Mouse (Mus musculus): ENCODE measurements around the gene Tlx2.

The Tlx2 gene

GRCm38 (mm10) chr6:83054871-83055431, 15.1 kb downstream of the Tlx2 start, which contains the start of gene Htra2:
Gene Htra2, minus strand, starts transcription at chr6:83055273.
- no peak for DNase-seq (ENCODE audit: low spot score in 2 of 2)

- peak; percentile 95 to 96 for DNase-seq (ENCODE audit: low spot score in 2 of 2)
Measured at GRCm38 (mm10) chr6:83054074-83054851, 15.8 kb downstream of the Tlx2 start, which contains the start of gene Aup1. Gene Aup1, plus strand, starts transcription at chr6:83054521.

DNA sequence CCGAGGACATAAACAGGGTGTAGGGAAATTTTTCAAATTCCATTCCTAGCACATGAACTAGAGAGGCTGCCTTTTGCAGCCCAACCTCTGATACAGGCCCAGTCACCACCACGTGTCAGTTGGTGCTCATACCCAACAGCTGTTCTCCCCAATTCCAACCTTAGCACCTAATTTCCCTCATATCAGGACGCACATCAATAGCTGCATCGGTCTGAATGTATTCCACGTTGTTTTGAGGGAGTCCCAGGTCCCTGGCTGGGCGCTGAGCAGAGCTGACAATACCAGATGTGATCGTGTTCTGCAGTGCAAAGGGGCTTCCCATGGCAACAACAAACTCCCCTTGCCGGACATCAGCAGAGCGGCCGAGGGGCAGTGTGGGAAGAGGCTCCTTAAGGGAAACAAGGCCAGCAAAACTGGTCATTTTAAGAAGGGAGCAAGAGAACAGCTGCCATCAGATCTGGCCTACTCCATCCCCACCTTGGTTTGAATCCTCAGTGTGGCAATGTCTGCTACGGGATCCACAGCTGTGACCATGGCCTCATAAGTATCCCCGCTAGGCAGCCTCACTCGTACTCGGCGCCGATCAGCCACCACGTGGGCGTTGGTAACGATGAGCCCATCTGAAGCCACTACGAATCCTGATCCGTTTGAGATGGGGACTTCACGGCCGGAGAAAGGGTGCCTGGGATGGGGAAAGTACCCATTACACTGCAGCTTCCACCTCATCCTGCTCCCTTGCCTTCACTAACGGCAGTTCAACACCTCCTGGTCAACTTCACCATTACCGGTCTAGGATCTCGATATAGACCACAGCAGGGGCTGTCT, 16.7 kb downstream of the Tlx2 start:
- peak in 1 of 2 experiments; percentile 38 for DNase-seq (ENCODE audit: low spot score in 2 of 2)

DNA sequence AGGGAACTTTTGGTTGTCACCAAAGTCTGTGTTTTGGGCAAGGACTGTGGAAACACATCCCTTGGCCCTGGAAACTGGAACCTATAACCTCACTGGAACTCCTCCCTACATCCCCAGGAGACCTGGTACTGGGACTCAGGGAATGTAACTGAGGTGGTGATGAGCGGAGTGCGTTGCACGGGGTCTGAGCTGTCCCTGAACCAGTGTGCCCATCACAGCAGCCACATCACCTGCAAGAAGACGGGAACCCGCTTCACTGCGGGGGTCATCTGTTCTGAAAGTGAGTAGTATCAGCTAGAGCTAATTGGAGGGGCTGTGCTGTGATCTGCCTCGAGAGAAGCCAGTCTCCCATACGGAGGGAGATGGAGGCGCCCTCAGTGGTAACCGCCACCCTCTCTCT, 20.7 kb downstream of the Tlx2 start:
- no peak for DNase-seq (ENCODE audit: low spot score in 2 of 2)

GRCm38 (mm10) chr6:83044742-83045141, 25.4 kb downstream of the Tlx2 start:
- no peak for DNase-seq (ENCODE audit: low spot score in 2 of 2)

DNA sequence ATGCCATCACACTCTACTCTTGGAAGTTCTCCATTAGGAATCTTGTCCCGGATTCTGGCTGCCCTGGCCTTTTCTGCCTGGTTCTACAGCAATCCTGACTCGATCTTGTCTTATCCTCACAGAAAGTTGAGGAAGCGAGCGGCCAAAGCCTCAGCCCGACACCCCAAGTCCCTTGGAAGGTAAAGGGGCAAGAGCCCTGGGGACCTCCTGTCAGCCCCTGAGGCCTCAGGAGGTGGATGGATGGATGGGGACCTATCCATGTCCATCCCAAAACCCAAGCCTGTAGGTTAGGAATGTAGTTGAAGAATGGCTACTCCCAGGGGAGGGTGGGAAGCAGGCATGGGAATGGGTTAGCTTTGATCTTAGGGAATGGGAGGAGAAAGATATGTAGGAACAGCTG, 26.1 kb downstream of the Tlx2 start:
- DNase-seq (ENCODE audit: low spot score in 2 of 2), result no peak

DNA sequence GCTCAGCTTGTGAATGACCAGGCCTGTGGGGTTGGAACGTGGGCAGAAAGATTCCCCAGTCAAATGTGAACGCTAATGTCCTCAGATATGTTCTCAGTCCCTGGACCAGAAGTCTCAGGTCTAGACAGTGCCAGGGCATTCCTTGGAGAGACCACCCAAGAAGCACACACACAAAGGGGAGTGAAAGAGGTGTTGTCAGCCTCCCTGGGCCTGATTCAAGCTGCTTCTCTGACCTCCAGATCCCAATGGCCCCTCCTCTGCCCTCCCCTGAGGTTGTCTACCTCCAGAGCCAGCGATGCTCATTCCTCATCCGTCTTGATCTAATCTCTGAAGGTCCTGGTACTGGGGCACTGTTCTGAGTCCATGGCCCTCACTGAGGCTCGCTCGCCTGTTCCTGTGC, 26.5 kb downstream of the Tlx2 start:
- no peak for DNase-seq (ENCODE audit: low spot score in 2 of 2)

- no peak for DNase-seq (ENCODE audit: low spot score in 2 of 2)
Measured at GRCm38 (mm10) chr6:83040601-83041000, 29.5 kb downstream of the Tlx2 start.

GRCm38 (mm10) chr6:83038496-83039012, 31.5 kb downstream of the Tlx2 start:
- DNase-seq (ENCODE audit: low spot score in 2 of 2), result peak; percentile 76 to 77

DNA sequence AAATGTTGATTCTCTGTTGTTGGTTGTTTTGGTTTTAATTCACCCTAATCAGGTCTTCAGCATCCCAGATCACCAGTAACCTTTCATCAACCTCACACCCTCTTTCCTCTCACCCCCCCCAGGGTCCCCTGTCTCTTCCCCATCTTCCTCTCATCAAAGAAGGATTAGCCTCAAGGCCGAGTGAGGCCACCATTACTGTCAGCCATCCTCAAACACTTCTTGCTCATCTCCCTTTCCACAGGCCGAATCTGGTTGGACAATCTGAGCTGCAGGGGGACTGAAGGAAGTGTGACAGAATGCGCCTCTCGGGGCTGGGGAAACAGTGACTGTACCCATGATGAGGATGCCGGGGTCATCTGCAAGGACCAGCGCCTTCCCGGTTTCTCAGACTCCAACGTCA, 32.9 kb downstream of the Tlx2 start:
- DNase-seq (ENCODE audit: low spot score in 2 of 2), result no peak

DNA sequence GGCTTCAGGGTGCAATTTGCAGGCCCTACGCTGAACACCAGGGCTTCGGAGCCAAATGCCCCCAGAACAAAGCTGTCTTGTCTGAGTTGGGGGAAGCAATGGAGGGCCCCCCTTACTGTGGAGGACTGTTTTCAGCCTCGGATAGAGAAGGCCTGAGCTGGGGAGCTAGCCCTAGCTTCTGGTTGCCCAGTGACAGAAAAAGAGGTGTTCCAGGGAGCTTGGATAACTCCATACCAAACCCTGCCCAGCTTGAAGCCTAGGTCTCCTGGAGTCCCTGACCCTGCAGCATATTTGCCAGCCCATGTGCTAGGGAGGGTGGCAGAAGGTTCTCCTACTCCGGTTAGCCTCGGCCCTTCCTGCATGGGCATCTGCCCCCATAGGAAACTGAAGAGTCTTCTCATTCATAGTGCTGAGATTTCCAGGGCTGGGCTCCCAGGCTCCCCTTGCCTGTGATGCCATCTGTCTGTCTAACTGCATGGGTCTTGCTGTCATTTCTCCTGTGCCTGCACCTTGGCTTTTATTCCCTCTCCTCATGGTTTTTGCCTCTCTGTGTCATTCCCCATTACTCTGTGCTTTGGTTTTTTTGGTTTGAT, 35.5 kb downstream of the Tlx2 start:
- no peak for DNase-seq (ENCODE audit: low spot score in 2 of 2)

DNA sequence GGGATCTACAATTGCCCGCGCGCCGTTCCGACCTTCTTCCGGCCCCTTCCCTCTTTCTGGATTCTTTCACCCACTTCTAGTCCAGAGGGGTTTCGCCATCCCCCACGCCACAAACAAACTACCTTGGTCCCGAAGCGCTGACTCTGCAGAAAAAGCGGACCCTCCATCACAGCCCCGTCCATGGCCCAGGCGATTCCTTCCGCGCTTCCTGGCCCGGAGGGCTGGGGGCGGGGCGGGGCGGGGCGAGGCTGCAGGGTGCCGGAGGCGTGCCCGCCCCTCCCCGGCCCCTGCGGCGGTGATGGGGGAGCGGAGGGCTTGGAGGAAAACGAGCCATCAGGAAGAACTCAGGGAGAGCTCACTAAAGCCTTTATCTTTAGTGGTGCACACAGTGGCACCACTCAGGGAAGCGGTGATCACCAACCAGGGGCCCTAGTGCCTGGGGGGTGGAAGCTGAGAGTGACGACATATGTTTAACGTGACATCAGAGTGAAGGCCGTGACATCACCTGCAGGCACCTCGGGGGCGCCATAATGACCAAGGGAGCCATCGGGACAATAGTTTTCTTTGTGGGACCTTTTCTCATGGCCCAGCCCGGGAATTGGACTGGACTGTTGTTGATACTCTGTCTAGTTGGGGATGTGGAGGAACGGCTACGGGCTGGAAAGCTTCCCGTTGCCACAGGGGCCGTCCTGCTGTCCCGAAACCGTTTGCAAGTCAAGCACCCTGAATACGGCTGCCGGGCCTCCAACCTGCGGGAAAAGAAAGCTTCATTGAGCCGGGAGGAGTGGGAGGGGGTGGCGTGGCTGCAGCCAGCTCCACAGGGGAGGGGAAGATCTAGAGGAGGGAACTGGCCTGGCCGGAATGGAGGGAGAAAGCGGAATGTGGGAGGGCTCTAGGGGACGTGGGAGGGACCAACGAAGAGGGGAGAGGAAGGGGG, 36.6 kb downstream of the Tlx2 start, which contains the start of the genes Dok1 and Loxl3:
Gene Dok1, minus strand, starts transcription at position 223 of the 937 bp plus-strand sequence.
Gene Loxl3, plus strand, starts transcription at position 925 of the 937 bp plus-strand sequence.
- DNase-seq (ENCODE audit: low spot score in 2 of 2), result no peak

DNA sequence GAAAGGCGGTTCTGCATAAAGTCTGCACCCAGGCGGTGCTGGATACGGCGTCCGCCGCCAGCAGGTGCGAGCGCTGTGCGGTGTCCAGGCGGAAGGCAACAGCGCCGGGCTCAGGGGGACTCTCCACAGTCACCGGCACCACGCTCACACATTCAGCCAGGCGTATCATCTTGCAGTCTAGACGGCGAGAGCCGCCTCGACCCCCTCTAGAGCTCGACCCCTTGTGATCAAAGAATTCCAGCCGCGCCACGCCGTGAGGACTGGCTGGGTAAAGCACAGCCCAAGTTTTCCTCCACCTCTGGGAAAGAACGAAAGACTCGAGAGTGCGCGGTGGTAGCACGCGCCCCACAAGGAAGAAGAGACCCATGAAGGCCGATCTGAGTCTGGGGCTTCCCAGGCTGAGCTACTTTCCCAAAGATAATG, 37.3 kb downstream of the Tlx2 start:
- DNase-seq (ENCODE audit: low spot score in 2 of 2), result no peak

- DNase-seq (ENCODE audit: low spot score in 2 of 2), result no peak
Measured at GRCm38 (mm10) chr6:83031921-83032590, 38.0 kb downstream of the Tlx2 start.

DNA sequence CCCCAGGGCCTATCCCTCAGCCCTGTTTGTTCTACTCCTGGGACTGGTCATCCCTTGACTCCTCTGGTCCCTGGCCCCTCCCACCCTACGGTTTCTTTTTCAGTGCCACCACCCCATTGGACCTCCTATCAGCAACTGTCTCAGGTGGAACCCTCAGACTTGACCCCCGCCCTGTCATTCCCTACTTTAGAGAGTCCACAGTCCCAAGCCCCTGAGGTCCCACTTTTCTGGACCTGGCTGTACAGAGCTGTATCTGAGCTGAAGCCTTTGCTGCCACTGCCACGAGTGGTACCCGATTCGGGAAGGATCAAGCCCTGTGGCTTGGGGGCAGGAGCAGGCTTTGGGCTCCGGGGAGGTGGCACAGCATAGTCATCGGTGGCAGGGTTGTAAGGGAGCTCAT, 39.0 kb downstream of the Tlx2 start:
- DNase-seq (ENCODE audit: low spot score in 2 of 2), result no peak

DNA sequence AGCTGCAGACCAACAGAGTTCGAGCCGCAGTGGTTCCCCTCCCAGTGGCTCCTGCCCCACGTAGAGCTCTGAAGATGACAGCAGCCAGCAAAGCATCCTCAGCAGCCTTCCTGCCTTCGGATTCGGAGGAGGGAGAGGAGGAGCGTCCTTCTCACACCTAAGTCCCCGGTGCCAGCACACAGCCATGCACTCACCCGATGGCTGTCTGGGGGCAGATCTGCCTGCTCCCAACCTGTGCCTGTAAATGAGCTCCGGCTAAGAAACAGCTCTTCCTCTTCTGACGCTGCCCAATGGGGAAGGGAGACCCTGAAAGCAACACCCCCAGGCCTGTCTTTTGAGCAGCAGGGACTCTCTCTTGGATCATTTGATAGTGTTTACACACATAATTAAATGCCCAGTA, 40.3 kb downstream of the Tlx2 start:
- no peak for DNase-seq (ENCODE audit: low spot score in 2 of 2)

DNA sequence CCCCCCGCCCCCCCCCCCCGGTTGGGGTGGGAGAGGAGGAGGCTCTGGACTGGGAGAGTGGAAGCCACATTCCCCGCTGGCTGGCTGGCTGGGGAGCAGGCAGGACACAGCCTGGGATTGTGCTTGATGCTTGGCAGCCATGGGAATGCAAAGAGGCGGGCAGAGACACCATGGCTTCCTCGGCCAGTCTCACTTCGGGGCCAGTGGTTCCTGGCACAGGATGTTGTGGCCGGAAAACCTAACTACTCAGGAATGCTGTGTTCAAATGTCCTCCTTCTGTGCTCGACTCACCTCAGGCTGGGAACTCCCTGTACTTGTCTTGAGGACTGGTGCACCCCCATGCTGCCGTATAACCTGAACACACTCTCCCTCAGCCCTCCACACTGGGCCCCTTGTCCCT, 42.4 kb downstream of the Tlx2 start:
- no peak for DNase-seq (ENCODE audit: low spot score in 2 of 2)

GRCm38 (mm10) chr6:83027293-83027692, 42.8 kb downstream of the Tlx2 start:
- no peak for DNase-seq (ENCODE audit: low spot score in 2 of 2)

- no peak for DNase-seq (ENCODE audit: low spot score in 2 of 2)
Measured at GRCm38 (mm10) chr6:83025221-83025620, 44.9 kb downstream of the Tlx2 start.

- DNase-seq (ENCODE audit: low spot score in 2 of 2), result no peak
Measured at GRCm38 (mm10) chr6:83024421-83024820, 45.7 kb downstream of the Tlx2 start.
